Mouse (Mus musculus) kidney, adult 2 months (tissue): ENCODE results near the gene Dclk3.

Experiments
- CTCF ChIP-seq: fragments of 200-500 bp; conservative IDR thresholded peaks from 2 replicates; pipeline ENCODE4 v1.5.1; 2011; ENCODE audit warnings: low read depth, mild to moderate bottlenecking, control low read depth, low read length, moderate library complexity, mixed read lengths; ENCODE audit not compliant: insufficient read depth, insufficient read length
- POLR2A ChIP-seq: fragments of 200-500 bp; IDR thresholded peaks from one replicate; pipeline ENCODE4 v1.6.1; 2011; ENCODE audit warnings: low read depth, low read length, control low read depth

DNA sequence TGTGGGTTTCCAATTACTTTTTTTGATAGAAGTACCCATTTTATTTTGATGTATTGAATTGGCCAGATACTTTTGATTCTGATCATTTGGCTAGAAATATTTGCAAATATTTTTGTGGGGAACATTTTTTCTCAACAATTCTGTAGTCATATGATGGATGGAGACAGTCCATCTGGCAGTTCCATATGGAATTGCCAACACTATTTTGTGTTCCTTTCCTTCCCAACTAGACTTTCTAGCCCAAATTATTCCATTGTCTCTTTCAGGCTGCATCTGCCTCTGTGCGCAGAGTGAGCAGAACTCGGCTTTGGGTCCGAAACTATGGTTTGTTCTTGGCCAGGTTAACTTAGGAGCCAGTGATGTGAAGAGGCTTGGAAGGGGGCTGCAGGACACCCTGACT, 42.1 kb downstream of the Dclk3 start:
- TF ChIP-seq CTCF = no peak
- TF ChIP-seq POLR2A = no peak
